Mouse (Mus musculus): ENCODE measurements at regions not wholly inside any gene's neighbourhood (a gene's known extent, or its start where the extent isn't known, plus 50 kb on each side); places are given as distances from the start of the nearest gene placed in this dataset.

DNA sequence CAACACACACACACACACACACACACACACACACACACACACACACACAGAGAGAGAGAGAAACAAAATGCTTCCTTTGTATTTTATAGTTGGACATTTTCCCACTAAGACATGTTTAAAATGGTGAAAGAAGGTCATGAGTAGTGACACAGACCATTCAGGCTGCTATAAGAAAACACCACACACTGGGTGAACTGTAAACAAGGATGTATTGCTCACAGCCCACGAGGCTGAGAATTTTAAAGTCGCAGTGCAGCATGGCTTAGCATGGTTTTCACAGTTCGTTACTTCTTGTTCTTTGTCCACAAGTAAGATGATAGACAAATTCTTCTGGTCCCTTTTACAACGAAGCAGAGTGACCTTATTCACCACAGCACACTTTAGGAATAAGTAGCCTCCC is 124.6 kb upstream of the Igbp1b start:
- TF ChIP-seq CTCF (IDR thresholded peaks at IDR 0.05; ENCODE audit: low read depth), result no peak
- no peak for TF ChIP-seq EP300 (IDR thresholded peaks at IDR 0.05; ENCODE audit: low read depth)
